Mouse (Mus musculus) hindbrain, embryonic 14.5 days (tissue): ENCODE measurements around the gene Pdgfb. TPM values are rescaled to one million over a fixed set of nuclear protein-coding genes. Genes with fewer than 3 reads are reported as not detected.
A peak's percentile ranks its signal among the peaks of the same experiment; 100 is the strongest.

Experiments used
- ATAC-seq: fragments of 200-750 bp; cut with Nextera tagmentation; 2 replicates; pipeline ENCODE4 v1.8.0; 2017; ENCODE audit warnings: moderate number of reproducible peaks, mild to moderate bottlenecking, moderate TSS enrichment, moderate library complexity; ENCODE audit not compliant: low FRiP score
- DNase-seq: peaks from one replicate; pipeline ENCODE4 v3.0.0-alpha.2; 2015; ENCODE audit warnings: low spot score
- H3K27ac ChIP-seq: fragments of 300-500 bp; sonication (generic); 2 replicates; pipeline ENCODE4 v1.5.1; 2014; ENCODE audit warnings: mild to moderate bottlenecking, moderate library complexity
- H3K27me3 ChIP-seq: fragments of 300-500 bp; sonication (generic); 2 replicates; pipeline ENCODE4 v1.6.1; 2014; ENCODE audit warnings: mild to moderate bottlenecking, low read length, mixed read lengths; ENCODE audit not compliant: control insufficient read depth, insufficient read depth
- H3K36me3 ChIP-seq: fragments of 300-500 bp; sonication (generic); replicated peaks from 2 replicates; pipeline ENCODE4 v1.6.1; 2014; ENCODE audit not compliant: control insufficient read depth, insufficient read depth
- H3K4me1 ChIP-seq: fragments of 300-500 bp; sonication (generic); replicated peaks from 2 replicates; pipeline ENCODE4 v1.6.1; 2014; ENCODE audit warnings: antibody characterized with exemption, low read length, mixed read lengths; ENCODE audit not compliant: control insufficient read depth, insufficient read depth
- H3K4me2 ChIP-seq: fragments of 300-500 bp; sonication (generic); replicated peaks from 2 replicates; pipeline ENCODE4 v1.6.1; 2014; ENCODE audit warnings: mild to moderate bottlenecking, moderate library complexity
- H3K4me3 ChIP-seq: fragments of 300-500 bp; sonication (generic); replicated peaks from 2 replicates; pipeline ENCODE4 v1.5.1; 2014; ENCODE audit warnings: mild to moderate bottlenecking, low read length
- H3K9ac ChIP-seq: fragments of 300-500 bp; sonication (generic); 2 replicates; pipeline ENCODE4 v1.6.1; 2014
- H3K9me3 ChIP-seq: fragments of 300-500 bp; sonication (generic); 2 replicates; pipeline ENCODE4 v1.6.1; 2016; ENCODE audit warnings: low read length; ENCODE audit not compliant: control insufficient read depth
- WGBS: fragments of 180-500 bp; shearing (Covaris S2); extraction: QIAGEN DNeasy Blood & Tissue Kit; methylation state at CpG from one replicate; pipeline ENCODE4 v1.1.7; 2014; 5-methylcytosine and 5-hydroxymethylcytosine counted together
- polyA plus RNA-seq: library from polyadenylated mRNA; unstranded; fragments of >200 nt; fragmentation: Nextera tagmentation; extraction: Ambion mirVana; gene quantifications from 2 replicates; pipeline ENCODE4 v1.2.1, GENCODE M21; 2014

Gene Pdgfb
- polyA plus RNA-seq, 1 experiment from 2014 or later: 7.3 TPM

DNA sequence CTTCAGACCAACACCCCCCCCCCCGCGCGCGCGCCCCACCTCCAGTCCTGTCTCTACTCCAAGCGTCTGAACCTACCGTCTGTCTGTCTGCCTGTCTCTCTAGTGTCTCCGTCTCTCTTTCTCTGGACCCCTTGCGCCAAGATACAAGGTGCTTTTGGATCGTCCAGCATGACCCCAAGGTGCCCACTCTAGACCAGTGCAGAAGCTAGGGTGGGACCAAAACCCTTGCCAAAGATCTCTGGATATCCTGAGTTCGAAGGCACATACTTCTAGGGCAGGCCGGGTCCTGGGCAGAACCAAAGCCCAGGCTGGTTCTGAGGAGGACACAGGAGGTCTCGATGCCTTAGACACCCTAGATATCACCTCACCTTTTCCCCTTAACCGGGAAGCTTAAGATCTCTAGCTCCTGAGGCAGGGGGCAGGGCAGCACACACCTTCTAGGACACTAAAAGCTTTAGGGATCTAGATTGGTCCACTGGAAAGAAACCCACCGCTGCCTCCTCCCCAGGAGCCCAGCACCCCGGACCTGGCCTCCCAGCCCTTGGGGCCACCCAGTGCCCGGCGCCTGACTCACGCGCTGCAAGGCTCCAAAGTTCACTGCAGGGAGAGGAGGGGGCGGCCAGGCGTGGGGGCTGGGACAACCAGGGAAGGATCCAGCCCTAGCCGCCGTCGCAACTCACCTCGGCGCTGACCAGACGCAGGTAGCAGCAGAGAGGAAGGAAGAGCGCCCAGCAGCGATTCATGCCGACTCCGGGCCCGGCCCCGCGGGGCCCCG lies 1.3 kb downstream of the Pdgfb start:
- 1% methylated on average over 32 of the region's 36 CpGs for WGBS
- Histone ChIP-seq H3K27me3 (peaks cover 53% of the 10 kb centered on the region), H3K27ac (peak overlapping the region; percentile 77), H3K4me1 (peaks cover 21% of the 10 kb centered on the region), H3K9ac (peak overlapping the region; percentile 87), H3K36me3 (no peaks in the 10 kb centered on the region), H3K4me2 (peak overlapping the region; percentile 95), H3K9me3 (no peaks in the 10 kb centered on the region), H3K4me3 (peak overlapping the region; percentile 81)
- DNase-seq (no peak), ATAC-seq (no peak)

- Histone ChIP-seq H3K4me2 (peak overlapping the region; percentile 95), H3K36me3 (no peaks in the 10 kb centered on the region), H3K9me3 (no peaks in the 10 kb centered on the region), H3K9ac (peak overlapping the region; percentile 87), H3K4me3 (peak overlapping the region; percentile 81), H3K4me1 (peaks cover 21% of the 10 kb centered on the region), H3K27ac (peak overlapping the region; percentile 77), H3K27me3 (peaks cover 53% of the 10 kb centered on the region)
- 0% methylated on average over 46 of the region's 60 CpGs for WGBS
- DNase-seq: peak; percentile 62
- ATAC-seq: peak; percentile 56
Observed at GRCm38 (mm10) chr15:80012527-80013201, 2.1 kb downstream of the Pdgfb start.

GRCm38 (mm10) chr15:80011778-80012526 lies 2.8 kb downstream of the Pdgfb start:
- peaks cover 51% of the 10 kb centered on the region for H3K27me3 ChIP-seq
- 2% methylated on average over 48 of the region's 56 CpGs for WGBS

GRCm38 (mm10) chr15:80011194-80011593 lies 3.6 kb downstream of the Pdgfb start:
- Histone ChIP-seq H3K4me2 (peak overlapping the region; percentile 95), H3K4me3 (peak overlapping the region; percentile 81; the same call in 1 of the 2 replicates), H3K27me3 (peaks cover 43% of the 10 kb centered on the region), H3K4me1 (peaks cover 21% of the 10 kb centered on the region), H3K9me3 (no peaks in the 10 kb centered on the region), H3K27ac (no peak overlapping the region), H3K36me3 (no peaks in the 10 kb centered on the region), H3K9ac (no peak overlapping the region)
- 39% methylated on average over 6 of the region's 6 CpGs for WGBS
- ATAC-seq (no peak), DNase-seq (no peak)

More at GRCm38 (mm10) chr15:80011778-80012526, 2.8 kb downstream of the Pdgfb start:
- no peaks in the 10 kb centered on the region for H3K9me3 ChIP-seq
- H3K9ac ChIP-seq: peak overlapping the region; percentile 87
- H3K4me1 ChIP-seq: peaks cover 21% of the 10 kb centered on the region
- peak overlapping the region; percentile 95 for H3K4me2 ChIP-seq
- H3K27ac ChIP-seq: peak overlapping the region; percentile 77
- DNase-seq: peak; percentile 75
- H3K4me3 ChIP-seq: peak overlapping the region; percentile 81
- peak; percentile 73; the same call in 1 of the 2 replicates for ATAC-seq
- no peaks in the 10 kb centered on the region for H3K36me3 ChIP-seq

- Histone ChIP-seq H3K4me2 (peak overlapping the region; percentile 22), H3K4me3 (no peak overlapping the region; the same call in 1 of the 2 replicates), H3K36me3 (no peaks in the 10 kb centered on the region), H3K4me1 (peaks cover 20% of the 10 kb centered on the region), H3K9ac (no peak overlapping the region), H3K27me3 (peaks cover 33% of the 10 kb centered on the region), H3K9me3 (no peaks in the 10 kb centered on the region), H3K27ac (no peak overlapping the region)
- no peak for DNase-seq
- ATAC-seq: no peak
- WGBS: 29% methylated on average over 7 of the region's 7 CpGs
Observed at GRCm38 (mm10) chr15:80010182-80010558, 4.6 kb downstream of the Pdgfb start.

DNA sequence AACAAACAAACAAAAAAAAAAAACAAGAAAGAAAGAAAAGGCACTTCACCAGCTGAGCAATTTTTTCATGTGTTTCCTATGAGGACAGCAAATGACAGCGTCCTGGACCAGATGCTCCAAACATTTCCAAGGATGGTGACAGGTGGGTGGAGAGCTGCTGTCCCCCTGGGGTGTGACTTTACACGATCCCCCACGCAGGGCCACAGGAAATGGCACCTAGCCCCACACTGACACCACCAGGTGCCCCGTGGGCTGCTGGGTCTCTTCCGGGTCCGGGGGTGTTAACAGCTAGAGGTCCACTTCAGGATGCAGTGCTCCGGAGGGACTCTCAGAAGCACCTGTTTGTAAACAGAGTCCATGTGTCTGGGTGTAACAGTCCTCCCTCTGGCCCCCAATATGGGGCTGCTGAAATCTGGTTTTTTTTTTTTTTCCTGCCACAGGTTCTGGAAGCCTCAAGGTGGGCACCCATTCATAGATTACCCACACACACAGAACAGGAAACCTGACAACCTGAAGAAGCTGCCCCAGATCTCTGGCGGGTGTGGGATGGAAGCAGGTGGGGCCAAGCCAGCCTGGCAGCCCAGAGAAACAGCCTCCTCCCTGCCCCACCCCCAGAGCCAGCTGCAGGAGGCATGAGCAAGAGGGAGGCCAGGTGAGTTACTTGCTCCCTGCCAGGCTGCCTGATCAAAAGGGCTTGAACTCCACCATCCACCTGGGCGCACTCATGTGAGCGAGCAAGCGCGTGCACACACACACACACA lies 5.2 kb downstream of the Pdgfb start:
- Histone ChIP-seq H3K36me3 (no peaks in the 10 kb centered on the region), H3K27me3 (peaks cover 27% of the 10 kb centered on the region), H3K9ac (no peak overlapping the region), H3K4me1 (peaks cover 20% of the 10 kb centered on the region), H3K4me3 (no peak overlapping the region), H3K27ac (no peak overlapping the region), H3K4me2 (no peak overlapping the region), H3K9me3 (no peaks in the 10 kb centered on the region)
- ATAC-seq (no peak), DNase-seq (no peak)
- 68% methylated on average over 12 of the region's 12 CpGs for WGBS

DNA sequence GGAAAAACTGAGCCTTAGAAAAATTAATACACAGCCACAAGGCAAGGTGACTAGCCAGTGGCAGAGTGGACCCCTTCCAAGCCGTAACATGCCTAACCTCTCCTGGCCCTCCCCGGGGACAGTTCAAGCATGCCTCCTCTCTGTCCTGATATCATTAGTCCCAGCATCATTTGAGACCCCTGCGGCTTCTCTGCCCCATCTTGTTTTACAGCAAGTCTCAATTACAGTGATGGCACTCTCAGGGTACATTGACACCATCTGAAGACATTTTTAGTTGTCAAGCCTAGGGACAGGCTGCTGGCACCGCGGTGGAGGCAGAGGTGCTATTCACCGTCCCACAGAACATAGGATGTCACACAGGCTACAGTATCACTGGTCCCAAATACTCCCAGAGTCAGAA lies 6.3 kb downstream of the Pdgfb start:
- ATAC-seq: no peak
- H3K4me3 ChIP-seq: no peak overlapping the region
- no peak overlapping the region for H3K27ac ChIP-seq
- peaks cover 16% of the 10 kb centered on the region for H3K27me3 ChIP-seq
- WGBS: 87% methylated on average over 6 of the region's 6 CpGs
- no peak overlapping the region for H3K4me2 ChIP-seq
- H3K4me1 ChIP-seq: peaks cover 16% of the 10 kb centered on the region
- no peaks in the 10 kb centered on the region for H3K9me3 ChIP-seq
- no peak overlapping the region for H3K9ac ChIP-seq
- no peaks in the 10 kb centered on the region for H3K36me3 ChIP-seq
- no peak for DNase-seq

DNA sequence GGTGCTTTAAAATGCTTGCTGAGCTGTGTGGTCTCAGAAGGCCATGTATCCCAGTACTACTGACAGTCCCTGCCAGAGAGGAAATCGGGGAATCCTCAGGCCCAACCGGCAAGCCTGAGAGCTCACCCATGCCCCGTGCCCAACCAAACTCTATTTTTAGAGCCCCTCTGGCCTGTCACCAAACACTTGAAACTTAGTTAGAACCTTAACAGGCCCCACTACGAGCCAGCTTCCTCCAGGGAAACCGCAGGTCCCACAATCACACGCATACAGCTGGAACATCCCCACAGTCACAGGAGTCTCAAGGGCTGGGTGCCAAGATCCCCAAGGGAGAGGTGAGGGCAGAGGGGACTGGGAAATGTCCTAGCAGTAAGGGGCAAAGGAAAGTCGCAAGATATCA lies 8.6 kb downstream of the Pdgfb start:
- Histone ChIP-seq H3K4me2 (no peak overlapping the region), H3K36me3 (no peaks in the 10 kb centered on the region), H3K9me3 (no peaks in the 10 kb centered on the region), H3K27ac (no peak overlapping the region), H3K27me3 (0 out of 2 replicates have a peak, but pooled peaks cover 5% of the 10 kb centered on the region), H3K9ac (no peak overlapping the region), H3K4me3 (no peak overlapping the region), H3K4me1 (peaks cover 12% of the 10 kb centered on the region; the same call in 1 of the 2 replicates)
- 86% methylated on average over 7 of the region's 7 CpGs for WGBS
- DNase-seq: no peak
- no peak for ATAC-seq
